Mouse (Mus musculus): ENCODE measurements around the gene Phpt1. TPM values are rescaled to one million over a fixed set of nuclear protein-coding genes. Genes with fewer than 3 reads are reported as not detected.

The Phpt1 gene
- 10 to 100 TPM; 43.0 to 44.8 TPM for total RNA-seq (2021)
- long read RNA-seq, experiment 1, transcript Phpt1-201 (3 exons, 937 nt) = major isoform, 27 of 35 reads
- long read RNA-seq, experiment 1, partial matches to known transcripts = 0 of 35 reads
- long read RNA-seq, experiment 1, other reads (novel, unspliced or antisense) = 6 of 35 reads
- long read RNA-seq, experiment 2, transcript Phpt1-201 (3 exons, 937 nt) = major isoform, 29 of 39 reads
- long read RNA-seq, experiment 2, partial matches to known transcripts = 0 of 39 reads
- long read RNA-seq, experiment 2, other reads (novel, unspliced or antisense) = 7 of 39 reads

DNA sequence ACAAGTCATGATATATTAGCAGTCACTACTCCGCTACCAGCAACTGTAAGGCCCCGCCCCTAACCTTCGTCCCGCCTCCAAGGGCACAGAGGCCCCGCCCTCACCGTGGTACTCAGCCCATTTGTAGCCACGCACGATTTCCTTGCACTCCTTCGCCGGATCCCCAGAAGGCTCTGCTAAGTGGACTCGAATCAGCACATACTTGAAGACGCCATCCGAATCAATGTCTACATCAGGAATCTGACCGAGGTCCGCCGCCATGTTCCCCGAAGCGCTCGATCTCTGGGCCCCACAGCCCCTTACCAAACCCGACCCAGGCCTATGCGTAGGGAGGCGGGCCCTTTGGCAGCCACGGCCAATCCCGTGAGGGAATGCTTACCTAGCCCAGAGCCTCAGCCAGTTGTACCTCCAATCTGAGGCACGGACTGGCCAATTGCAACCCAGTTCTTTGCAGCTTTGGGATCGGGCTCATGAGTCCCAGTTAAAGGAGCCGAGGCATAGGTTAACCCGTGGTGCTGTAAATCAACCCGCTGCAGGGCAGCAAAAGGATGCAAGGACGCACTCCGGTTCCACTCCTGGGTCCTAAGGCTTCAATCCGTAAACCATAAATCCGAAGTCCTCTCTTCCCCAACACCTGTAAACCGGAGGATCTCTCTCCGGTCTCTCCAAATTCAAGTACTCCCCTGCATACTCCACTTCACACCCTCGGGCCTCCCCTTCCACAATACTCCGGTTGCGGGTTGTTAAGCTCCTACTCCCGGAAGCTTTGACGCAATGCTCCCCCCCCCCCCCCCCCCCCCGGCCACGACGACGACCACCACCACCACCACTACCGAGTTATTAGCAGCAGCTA lies at the start of gene Phpt1, which contains the start of gene Mamdc4:
TSS of gene Phpt1 (minus strand) at position 646 of the 853 bp plus-strand sequence.
TSS of gene Mamdc4 (minus strand) at position 267 of the 853 bp plus-strand sequence.
- DNase-seq (ENCODE audit: low spot score in 2 of 2) = peak; percentile 81 to 93

DNA sequence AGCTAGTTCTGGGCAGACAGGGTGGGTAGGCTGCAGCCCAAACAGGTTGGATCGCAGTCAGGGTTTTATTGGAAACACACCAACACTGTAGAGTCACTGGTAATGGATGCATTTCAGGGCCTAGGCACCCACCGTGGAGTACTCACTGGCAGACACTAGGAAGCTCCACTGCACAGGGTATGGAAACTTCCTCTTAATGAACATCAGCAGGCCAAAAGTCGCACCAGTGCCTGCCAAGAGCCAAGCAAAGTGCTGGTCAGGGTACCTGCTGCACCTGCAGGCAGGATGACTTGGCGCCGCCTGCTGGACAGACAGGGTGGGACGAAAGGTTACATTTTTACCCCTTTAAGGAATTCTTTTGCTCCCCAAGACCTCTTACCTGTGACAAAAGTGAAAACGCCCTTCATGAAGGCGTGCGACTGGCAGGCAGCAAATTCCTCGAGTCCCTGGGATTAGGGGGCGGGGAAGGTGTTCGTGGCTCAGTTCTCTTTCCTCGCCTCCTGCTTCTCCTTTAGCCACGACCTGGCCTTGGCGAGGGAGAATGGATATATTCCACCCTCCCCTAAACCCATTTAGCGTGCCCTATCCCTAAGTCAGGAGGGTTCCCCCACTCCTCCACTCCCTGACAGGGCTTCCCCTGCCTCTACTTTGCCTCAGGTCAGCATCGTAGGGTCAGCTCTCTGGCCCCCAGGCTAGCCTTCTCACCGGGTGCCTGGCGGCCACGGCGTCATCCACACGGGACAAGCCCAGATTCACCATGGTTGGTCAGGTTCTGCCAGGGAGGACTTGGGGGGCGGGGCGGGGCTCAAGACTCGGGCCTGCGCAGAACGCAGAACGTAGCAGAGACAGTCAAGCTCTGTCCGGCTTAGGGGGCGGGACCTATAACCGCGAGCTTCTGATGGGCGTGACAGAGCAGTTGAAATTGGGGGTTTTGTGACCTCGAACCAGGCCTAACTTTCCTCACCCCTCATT lies 46.5 kb upstream of the Phpt1 start, which contains the start of gene Tmem141:
TSS of gene Tmem141 (minus strand) at position 777 of the 972 bp plus-strand sequence.
- DNase-seq (ENCODE audit: low spot score in 2 of 2) = peak; percentile 67 to 83

DNA sequence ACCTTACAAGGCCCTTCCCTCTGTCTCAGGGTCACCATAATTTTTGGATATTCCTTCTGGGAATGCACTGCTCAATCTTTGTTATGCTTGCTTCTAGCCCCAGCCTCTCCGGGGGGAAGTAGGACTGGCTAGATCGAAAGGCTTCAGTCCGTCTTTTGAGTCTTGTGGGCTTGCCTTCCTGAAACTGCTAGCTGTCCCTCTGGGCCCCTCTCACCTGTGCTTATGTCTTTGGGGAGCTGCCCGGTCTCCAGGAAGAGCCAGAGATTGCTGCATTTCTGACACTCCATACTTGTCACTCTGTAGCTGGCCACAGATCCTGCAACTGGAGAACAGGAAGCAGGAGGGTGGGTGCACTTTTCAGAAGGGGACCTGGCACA lies 45.8 kb upstream of the Phpt1 start:
- DNase-seq (ENCODE audit: low spot score in 2 of 2) = no peak

DNA sequence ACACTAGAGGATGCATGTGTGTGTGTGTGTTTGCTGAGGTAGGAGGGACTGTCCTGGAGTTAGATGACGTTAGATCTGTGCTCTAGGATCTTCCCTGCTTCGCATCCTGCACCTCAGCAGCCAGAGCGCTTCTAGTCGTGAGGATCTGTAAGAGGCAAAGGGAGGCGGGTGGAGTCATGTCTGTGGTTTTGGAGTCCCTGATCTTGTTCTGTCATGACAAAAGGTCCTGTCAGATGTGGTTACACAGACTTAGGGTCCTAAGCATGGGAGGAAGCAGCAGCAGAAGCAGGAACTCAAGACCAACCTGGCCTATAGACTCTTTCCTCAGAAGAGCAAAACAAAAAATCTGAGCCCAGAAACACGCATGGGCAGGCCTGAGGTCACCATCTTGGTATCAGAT lies 45.4 kb upstream of the Phpt1 start:
- DNase-seq (ENCODE audit: low spot score in 2 of 2) = no peak

DNA sequence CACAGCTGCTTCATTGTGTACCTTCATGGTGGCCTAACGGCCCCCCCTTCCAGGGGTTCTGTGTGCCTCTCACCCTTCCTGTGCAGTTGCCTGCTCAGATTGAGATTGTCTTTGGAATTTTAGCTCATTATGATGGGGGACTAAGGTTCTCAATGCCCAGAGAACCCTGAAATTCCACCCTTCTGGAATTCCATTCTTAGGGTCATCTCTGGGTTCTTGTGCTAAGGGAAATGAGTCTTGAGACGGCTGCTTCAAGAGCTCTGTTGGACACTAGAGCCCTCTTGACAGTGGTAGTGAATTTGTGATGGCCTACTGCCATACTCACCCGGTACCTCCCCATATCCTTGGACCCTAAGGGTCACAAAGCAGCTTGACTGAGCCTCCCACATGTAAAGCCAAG lies 42.6 kb upstream of the Phpt1 start, which contains the start of gene Ccdc183:
TSS of gene Ccdc183 (minus strand) at position 101 of the 400 bp plus-strand sequence.
- DNase-seq (ENCODE audit: low spot score in 2 of 2) = no peak

DNA sequence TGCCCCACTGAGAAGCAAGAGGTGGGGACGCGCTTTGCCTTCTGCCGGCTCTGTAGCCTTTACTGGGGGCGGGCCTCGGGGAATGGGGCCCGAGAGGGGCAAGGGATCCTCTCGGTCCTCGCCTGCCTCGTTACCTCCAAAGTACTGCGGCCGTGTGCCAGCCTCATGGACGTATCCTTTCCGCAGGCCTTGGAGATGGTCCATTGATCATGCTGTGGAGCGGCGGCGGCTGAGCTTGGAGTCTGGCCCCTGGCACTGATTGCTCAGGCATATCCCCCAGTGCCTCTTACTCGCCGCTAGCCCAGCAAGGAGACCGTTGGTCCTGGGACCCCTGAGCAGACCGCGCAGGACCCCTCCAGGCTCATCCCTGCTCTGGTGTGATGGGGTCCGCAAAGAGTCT lies 41.4 kb upstream of the Phpt1 start:
- DNase-seq (ENCODE audit: low spot score in 2 of 2) = no peak

DNA sequence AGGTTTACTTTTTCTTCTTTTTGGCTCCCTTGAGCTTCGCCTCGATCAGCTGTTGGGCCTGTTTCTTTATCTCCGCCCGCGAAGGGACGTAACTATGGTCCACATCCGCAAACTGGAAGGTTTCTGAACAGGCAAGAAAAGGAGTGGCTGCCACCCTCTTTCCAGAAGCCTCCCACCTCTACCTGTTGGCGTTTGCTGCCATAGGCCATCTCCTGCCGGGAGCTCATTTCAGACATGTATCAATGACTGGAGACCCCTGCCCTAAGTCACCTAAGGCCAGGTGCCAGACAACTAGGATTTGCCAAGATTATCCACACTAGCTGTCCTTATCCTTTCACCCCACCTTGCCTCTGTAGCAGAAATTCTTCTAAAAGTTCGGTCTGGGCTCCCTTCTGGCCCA lies 33.6 kb upstream of the Phpt1 start:
- no peak for DNase-seq (ENCODE audit: low spot score in 2 of 2)

DNA sequence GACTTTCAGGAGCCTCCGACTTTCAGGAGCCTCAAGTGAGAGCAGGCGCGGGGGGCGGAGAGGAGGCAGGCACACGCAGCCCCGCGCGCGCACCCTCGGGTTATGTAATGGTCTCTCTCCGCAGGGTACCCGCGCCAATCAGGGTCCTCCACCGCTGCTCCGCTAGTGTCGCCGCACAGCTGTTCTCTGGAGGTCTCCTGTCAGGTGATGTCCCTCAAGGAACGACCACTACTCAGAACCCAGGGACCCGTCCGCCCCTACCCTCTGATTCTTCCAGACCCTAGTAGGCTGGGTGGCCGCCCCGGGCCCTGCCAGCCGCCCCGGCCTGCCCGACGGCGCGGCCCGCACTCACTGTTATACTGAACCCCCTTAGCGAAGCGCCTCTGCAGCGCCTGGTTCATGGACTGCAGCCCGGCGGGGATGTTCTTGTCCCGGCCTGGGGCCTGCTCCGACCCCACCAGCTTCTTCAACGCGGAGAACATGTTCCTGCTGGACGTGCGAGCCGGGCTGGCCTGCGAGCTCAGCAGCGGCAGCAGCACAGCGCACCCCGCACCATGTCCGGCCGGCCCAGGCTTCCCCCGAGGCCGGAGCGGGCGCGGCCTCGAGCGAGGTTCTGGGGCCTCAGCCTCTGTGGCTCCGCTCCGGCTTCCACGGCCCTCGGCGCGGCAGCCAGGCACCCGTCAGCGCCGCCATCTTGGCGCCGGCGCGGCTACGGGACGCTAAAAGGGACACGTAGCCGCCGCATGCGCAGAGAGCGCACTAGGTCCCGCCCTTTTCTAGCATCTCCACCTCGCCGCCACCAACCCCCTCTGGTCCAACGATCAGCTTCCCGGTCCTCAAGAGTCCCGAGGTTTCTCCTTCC lies 33.0 kb upstream of the Phpt1 start, which contains the start of gene Rabl6:
TSS of gene Rabl6 (minus strand) at position 761 of the 862 bp plus-strand sequence.
- DNase-seq (ENCODE audit: low spot score in 2 of 2) = peak; percentile 81 to 89

DNA sequence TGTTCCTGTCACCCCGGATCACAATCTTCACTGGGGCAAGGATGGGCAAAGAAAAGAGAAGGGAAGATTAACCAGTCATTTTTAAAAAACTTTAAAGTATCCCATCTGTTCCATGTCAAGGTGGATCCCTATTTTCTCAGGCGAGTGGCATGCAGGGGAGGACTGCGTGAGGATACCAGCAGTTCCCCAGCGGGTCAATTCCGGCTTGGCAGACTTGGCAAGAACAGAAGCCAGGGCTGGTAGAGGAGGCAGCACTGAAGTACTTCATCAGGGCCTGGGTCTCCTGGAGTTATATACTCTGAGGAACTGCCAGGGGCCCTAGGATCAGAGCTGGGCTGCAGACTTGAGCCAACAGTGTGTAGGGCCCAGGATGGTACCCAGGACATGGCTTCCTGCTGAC lies 27.5 kb upstream of the Phpt1 start:
- DNase-seq (ENCODE audit: low spot score in 2 of 2) = no peak

DNA sequence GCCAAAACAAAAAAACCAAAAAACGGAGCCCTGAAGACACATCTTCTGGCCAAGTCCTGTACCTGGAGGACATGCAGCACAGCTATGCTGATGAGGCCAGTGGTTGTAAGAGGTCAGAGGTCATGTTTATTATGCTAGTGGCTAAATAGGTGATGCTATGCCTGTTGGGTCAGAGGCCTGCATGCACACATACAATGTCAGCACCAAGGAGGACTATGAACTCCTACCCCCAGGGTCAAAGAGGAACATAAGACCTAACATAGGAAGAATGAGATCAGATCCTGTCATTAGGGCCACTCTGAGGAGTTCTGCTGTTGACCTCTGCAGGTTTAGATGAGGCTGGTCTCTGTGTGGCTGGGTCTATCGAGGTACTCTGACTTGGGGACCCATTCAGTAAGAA lies 25.0 kb upstream of the Phpt1 start:
- DNase-seq (ENCODE audit: low spot score in 2 of 2) = no peak

DNA sequence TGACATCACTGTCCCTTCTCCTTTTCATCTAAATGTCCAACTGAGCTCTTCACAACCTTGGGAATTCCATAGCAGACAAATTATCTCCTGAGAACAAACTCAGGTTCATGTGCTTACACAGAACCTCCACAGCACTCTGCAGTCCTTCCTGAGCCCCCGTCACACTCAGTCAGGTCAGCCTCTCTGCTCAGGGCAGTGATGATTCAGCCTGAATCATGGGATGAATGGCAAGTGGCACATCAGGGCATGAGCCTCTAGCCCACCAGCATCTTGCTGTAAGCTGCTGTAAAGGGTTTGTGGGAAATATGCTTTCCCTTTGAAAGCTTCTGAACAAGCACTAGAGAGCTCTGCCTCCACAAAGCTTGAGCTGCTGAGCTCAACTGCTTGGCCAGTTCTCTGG lies 23.7 kb upstream of the Phpt1 start:
- no peak for DNase-seq (ENCODE audit: low spot score in 2 of 2)

DNA sequence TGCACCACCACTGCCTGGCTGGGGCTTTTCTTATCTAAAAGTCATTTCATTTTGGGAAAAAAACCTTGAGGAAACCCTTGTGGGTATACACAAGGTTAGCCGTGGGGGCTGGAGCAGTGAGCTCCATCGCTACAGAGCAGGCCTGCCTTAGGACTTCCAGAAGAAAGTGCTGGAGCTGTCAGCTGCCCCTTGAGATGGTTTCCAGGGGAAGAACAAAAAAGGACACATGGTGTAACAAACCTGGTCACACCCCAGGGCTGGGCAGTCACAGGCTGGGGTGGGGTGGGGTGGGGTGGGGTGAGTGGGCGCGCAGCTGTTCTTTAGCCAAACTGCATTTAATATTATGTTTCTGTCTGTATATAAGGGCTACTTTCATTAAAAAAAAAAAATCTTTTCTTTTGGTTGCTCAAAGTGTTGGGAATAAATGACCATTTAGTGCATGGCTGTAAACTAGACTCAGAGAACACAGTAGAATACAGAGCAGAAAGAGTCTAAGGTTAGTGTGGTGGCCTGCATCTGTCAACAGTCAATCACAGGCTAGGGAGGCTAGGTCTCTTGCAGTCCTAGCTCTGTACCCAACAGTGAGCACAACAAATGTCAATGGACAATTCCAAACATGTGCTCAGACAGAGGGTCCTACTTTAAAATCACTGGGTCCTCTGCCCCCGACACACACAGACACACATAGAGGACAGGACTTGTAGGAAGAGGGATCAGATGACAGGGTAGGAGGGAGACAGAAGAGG lies 21.9 kb upstream of the Phpt1 start:
- no peak for DNase-seq (ENCODE audit: low spot score in 2 of 2)

DNA sequence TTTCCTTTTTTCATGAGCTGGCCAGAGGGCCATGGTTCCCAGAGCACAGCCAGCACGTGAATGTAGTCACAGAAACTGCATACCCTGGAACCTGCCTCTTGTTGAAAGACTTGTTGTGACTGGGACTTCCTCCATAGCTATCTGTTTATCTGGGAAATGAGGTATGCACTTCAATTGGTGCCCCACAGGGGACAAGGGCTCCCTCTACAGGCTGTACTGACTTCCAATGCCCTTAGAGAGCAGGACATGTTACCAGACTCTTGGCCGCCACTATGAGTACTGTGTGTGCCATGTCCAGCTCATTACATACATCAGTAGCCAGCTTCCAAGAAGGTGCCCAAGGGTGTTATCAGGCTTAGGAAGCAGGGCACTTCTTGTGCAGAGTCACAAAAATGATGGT lies 16.8 kb upstream of the Phpt1 start:
- no peak for DNase-seq (ENCODE audit: low spot score in 2 of 2)

DNA sequence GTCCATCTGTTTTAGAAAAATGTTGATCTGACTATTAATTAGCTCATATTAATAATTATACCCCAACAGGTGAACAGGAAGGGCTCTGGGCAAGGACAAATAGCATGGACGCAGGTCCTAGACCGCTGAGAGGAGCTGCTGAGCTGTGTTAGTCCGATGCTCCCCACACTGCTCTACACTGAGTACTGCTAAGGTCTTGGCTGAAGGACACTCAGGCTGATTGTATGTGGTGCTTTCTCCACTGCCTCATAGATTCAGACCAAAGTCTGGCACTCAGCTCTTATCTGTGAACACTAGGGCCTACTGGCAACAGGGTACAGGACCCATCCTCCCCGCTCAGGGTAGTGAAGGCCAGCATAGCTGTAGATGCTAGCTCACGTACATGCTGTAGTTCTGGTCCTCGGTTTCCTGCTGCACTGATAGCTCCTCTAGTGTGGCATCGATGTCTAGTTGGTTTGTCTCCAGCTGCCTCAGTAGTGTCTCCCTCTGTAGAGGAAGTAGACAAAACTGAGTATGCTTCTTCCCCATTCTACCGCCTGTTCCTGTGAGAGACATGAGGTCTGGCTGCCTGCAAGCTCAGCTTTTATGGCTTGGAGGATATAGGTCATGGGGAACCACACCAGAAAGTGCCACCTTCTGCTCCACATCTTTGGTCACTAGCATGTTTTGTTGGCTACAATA lies 13.3 kb upstream of the Phpt1 start:
- no peak for DNase-seq (ENCODE audit: low spot score in 2 of 2)

DNA sequence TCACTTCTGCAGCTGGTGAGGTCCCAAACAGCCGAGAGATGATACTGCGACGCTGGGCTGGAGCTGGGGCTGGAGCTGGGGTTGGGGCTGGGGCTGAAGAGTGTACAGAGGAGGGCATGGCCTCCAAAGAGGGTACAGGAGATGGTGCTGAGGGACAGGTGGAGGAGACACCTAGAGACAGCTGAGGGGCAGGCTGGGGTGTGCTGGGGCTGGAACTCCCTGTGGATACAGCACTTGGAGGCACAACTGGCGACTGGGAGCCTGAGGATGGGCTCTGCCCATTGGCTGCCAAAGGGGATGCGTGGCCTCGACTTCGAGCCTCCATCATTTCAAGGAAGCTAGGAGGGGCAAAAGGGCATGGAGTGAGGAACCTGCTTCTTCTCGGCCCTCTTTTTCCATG lies 12.3 kb upstream of the Phpt1 start:
- DNase-seq (ENCODE audit: low spot score in 2 of 2) = no peak

DNA sequence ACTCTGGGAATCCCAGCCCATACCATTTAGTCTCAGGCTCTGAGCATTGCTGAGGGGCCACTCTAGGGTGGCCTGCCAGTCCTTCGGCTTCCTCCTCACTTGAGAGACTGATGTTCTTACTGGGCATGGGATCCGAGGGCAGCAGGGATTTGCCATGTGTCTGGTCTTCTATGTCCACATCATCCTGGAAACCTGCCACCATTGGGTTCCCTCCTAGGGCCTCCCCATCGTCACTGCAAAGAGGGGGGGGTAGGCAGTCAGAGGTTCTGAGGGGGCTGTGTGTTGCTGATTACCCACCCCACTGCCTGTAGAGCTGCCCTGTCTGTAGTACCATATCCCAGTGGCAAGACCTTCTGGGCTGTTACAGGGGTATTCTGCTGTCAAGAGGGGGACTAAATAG lies 10.6 kb upstream of the Phpt1 start:
- DNase-seq (ENCODE audit: low spot score in 2 of 2) = peak in 1 of 2 experiments; percentile 14

DNA sequence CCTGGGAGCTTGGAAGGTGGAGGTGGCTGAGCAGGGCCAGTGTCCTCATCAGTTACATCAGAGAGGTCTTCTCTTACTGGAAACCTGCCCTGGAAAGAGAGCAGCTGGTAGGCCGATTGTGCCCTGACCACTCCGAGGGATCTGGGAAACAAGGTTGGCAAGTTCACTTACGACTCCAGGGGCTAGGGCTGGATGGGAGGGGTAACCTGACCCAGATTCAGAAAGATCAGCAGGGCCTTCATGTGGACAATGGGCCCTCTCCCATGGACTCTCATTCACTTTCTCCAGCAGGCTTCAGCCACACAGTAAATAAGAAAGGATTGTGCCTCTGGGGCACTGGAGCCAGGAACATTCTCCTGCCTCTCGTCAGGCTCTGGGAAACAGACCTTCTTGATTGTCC lies 9.8 kb upstream of the Phpt1 start:
- DNase-seq (ENCODE audit: low spot score in 2 of 2) = no peak

DNA sequence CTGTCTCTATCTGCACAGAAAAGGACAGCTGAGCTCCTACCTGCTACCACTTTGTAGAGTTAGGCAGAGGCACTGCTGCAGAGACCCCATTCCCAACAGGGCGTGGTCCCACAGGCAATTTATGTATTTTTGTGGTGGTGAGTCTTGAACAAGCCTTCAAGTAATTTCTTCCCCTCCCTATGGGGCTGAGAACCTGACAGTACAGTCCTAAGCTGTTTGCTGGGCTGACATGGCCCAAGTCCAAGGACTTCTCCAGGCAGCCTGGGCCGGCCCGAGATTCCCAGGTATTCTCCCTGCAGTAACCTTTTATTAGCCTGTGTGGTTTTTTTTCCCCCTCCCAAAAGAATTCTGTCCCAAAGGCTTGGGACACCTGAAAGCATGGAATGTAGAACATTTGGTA lies 9.1 kb upstream of the Phpt1 start:
- no peak for DNase-seq (ENCODE audit: low spot score in 2 of 2)

DNA sequence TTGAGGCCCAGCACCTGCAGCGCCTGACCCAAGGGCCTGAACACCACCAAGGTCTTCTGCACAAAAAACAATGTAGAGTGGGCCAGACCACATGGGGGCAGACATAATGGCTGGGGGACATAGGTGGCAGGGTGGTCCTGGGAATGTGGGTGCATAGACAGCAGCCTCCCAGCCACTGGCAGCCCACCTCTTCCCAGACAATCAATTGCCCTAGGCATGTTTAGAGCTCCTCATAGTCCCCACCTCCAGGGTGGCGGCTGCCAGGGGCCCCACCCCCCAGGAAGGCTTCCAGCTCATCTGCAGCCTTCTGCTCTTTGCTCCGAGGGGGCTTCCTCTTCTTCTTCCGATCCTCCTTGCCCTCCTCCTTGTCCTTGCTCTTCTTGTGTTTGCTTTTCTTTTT lies 8.5 kb upstream of the Phpt1 start:
- DNase-seq (ENCODE audit: low spot score in 2 of 2) = no peak
